Mouse (Mus musculus): ENCODE measurements around the gene Stxbp6.
A peak's percentile ranks its signal among the peaks of the same experiment; 100 is the strongest.

Gene Stxbp6

DNA sequence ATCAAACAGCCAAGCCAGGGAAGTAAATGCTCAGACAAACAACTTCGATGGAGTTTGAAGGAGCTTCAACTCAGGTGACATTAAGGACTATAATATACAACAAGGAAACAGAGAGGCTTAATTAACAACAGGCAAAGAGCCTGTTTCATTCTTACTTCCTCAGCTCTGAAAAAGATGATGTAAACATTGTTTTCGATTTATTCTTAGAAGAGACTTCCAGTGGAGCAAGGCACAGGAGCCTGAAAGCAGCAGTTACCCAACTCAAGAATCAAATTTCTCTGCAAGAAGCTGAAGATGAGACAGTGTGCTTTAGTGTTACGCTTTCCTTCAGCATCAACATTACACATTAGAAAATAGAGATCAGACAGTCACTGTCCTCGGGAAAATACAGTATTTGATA is 160.7 kb downstream of the Stxbp6 start:
- no peak for DNase-seq (ENCODE audit: low read depth, low spot score)

DNA sequence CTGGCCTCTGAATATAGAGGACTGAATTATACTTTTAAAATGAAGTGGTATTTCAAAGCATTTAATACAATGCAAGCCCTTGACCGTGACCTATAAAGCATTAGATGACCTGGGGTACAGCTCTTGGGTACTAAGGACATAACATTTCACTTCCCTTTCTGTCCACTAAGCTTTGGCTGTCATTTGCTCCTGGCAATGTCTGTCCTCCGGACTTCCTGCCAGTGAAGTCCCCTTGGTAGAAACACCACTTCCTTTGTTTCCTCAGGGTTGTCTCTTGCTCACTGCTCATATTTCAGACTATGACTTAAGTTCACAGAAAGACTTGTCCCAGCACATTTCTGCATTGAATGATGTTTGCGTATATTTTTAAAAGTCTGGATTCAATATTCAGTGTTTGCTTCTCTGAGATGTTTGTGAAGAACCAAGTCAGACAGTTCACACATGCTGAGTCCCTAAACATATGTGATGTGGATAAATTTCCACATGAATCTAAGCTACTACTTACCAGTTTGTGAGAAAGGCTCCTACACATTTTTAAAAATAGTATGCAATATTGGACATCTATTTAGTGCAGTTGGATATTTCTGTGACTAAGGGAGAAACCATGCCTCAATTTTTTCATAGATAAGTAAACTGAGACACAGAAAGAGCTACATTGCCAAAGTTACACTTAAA is 166.3 kb downstream of the Stxbp6 start:
- DNase-seq (ENCODE audit: low read depth, low spot score): no peak

DNA sequence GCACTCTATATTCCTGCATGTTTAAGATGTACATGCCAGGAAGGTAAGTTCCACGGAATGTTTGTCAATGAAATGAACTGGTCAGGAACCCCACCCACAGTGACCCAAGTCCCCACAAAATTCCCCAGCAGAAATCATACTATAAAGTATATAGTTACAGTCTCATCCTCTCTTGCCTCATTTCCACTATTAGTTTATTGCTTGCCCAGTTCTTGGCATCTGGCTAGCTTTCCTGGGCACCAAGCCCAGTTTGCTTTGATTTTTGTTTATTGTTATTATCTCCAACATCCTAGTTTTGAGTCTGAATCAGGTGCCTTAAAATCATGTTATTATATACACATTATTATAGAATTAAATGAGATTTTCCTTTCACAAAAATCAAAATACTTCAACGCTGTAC is 168.5 kb downstream of the Stxbp6 start:
- no peak for DNase-seq (ENCODE audit: low read depth, low spot score)

DNA sequence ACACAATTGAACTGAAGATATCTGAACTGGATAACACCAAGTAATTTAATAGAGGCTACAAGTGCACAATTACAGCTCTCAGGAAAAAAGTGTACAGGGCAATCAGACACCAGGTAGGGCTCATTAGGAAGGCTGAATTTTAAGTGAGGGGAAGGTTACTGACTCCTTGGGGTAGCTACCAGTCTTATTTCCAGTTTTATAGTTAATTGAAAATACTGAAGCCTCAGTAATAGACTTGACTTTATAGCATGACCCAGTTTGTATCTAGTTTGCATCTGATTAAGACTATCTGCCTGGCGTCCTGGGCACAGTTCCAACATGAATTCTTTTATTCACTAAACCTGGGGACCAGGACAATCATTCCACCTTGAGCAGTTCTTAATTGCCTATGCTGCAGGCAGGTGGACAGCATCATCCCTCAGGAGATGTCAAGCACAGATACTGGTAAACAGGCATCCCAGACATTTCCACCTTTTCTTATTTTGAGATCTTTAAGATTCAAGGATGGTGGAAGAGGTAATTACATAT is 171.2 kb downstream of the Stxbp6 start:
- DNase-seq (ENCODE audit: low read depth, low spot score): no peak

DNA sequence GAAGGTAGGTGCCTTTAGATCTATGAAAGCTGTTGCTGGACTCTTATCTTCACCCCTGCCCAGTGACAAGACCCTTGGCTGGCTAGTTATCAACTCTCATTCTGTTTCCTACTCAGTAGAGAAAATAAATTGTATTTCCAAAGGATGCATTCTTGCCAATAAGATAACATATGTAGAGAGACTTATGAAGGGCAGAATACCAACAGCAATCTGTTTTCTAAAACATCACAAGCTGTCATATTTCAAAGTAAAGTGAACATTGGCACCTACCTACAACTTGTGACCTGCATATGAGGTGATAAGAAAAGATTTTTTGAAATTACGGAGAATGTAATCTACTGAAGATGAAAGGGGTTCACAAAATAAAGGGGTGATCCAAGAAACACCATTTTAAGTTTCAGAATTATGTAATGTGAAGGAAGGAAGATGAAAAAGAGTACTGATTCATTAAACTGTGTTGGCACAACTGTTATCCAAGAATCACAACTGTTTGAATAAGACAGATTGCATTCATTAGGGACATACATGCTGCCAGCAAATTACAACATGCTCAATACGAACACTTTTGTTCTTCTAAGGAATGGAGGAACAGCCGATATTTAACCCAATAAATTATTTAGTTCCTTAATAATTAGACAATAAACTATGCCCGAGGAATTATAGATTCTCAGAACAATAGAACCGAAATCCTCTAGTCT is 175.2 kb downstream of the Stxbp6 start:
- DNase-seq (ENCODE audit: low read depth, low spot score): no peak

DNA sequence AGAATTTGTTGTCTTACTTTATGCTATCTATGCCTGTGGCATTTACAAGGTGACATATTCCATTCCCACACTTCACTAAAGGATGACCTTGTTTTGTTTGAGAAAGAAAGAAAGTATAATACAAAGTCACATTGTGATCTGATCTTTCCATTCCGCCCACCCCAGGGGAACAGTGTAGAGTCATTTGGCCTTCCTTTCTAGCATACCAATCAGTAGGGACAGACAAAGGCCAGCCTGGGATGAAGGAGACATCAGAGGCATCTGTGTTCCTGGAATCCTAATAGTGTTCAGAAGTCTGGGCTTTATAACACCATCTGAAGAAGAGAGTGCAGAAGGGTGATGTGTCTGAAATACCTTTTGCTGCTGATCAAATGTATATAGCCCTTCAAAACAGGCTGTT is 178.0 kb downstream of the Stxbp6 start:
- no peak for DNase-seq (ENCODE audit: low read depth, low spot score)

DNA sequence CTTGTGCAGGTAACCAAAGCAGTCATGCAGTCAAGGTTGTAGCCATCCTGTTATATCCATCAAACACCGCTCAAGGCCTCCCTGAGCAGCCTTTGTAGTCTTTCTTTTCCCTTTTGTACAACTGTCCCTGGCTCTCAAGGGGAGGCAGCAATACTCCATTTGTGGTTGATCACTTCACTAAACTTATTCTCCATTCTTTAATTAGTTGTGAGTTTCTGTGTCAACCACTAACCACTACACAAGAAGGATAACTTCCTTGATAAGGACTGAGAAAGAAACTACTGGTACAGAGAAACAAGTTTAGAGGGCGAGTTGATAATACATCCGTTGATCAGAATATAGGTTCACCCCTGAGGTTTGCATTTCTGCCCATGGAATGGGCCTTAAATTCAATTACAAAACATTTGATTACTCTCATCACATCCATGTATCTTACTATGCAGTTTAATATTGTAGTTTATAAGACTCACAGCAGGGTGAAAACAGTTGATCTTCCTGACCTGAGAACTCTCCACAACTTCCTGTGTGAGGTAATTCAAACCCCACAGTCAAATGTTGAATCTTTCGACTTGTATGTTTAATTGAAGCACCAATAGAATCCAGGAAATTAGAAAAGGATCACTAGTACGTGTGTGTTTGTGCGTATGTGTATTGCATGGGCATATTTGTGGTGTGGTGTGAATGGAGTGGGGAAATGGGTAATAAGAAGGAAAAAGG is 184.7 kb downstream of the Stxbp6 start:
- DNase-seq (ENCODE audit: low read depth, low spot score): no peak

DNA sequence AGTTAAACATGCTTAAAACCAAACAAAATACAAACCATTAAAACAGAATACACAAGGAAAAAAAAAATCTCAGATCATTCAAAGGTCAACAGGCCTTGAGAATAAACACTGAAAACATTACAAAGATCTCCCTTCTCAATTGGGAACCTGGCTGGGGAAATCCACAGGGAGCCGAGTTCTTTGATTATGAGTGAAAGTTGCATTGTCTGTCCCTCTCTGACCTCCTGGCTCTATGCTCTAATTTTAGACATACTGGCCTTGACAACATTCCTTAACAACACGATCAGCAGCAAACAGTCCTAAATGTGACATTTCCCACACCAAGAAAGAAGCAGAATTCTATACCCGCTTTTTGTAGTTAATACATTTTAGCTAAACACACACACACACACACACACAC is 187.7 kb downstream of the Stxbp6 start:
- no peak for DNase-seq (ENCODE audit: low read depth, low spot score)

DNA sequence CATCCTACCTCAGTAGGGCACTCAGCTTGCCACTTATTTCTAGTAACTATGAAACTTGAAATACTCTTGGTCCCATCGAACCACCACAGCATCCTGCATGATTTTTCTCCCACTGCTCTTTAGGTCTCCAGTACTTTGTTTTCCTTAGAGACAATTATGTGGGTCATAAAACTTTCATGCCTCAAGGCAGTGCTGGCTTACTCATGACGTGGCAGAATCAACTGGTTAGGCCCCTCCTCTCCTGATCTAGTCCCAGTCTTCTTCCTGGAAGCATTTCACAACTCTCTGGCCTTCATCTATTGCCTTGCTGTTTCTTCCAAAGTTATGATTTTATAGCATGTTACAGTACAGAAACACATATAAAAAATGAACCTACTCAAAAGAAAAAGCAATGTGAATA is 201.8 kb downstream of the Stxbp6 start:
- DNase-seq (ENCODE audit: low read depth, low spot score): no peak

DNA sequence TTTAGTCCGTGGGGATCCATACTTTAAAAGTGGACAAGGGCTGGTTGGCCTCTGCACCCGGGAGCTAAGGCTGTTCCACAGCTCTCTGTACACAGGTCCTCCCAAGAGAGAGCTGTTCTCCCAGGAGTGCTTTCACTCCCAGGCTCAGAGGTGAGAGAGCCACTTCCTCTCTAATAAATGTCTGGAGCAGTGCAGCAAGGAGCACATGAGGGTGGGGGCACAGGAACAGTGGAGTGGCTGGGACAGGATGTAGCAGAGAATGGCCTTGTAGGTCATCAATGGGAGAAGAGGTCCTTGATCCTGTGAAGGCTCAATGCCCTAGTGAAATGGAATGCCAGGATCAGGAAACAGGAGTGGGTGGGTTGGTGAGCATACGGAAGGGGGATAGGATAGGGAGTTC is 209.1 kb downstream of the Stxbp6 start:
- no peak for DNase-seq (ENCODE audit: low read depth, low spot score)

DNA sequence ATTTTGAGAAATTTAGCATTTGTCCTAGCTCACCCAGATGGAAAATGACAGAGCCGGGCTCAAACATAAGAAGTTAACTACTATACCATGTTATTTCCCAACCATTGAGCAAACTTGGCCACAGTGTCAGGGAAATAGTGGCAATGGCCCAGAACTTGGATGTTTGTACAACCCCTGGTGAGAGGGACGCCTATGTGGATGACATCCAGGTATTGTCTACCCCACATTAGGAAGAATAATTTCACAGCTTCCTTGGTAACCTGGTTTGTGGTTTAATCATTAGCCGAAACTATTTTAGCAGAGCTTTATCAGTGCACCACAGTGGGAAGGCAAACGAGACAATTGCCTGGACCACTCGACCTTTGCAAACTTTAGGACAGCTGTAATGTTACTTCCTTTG is 215.1 kb downstream of the Stxbp6 start:
- DNase-seq (ENCODE audit: low read depth, low spot score): no peak

DNA sequence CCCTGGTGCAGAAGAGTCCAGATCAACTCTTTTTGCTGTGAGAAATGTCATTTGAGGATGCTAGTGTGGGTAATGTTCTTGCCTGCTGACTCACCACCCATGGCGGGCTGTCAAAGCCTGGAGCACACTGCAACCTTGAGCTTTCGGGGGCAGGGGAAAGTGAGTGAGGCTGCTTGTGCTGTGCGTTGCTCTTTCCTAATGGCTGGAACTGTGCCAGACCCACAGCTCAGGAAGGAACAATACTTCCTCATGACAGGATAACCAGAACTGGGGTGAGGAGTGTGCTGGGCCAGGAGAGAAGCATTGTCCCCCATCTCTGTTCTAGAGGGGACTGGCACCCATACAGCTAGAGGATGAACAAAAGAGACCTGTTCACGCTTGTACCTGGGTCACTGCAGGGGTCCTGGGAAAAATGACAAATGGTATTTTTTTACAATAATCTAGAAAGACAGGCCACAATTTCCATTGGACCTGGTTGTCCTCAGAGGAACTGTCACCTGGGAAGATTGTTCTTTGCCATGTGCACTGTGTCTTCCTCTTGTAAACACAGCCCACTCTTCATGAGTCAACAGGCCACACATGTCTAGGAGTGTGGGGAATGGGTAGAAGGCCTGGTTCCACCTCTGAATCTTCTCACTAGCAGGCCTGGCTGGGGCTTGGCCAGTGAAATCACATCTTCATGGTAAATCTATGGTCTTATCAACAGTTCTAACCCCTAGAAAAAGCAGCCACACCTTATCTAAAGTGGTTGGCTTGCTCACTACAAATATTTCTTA is 216.2 kb downstream of the Stxbp6 start:
- DNase-seq (ENCODE audit: low read depth, low spot score): no peak

DNA sequence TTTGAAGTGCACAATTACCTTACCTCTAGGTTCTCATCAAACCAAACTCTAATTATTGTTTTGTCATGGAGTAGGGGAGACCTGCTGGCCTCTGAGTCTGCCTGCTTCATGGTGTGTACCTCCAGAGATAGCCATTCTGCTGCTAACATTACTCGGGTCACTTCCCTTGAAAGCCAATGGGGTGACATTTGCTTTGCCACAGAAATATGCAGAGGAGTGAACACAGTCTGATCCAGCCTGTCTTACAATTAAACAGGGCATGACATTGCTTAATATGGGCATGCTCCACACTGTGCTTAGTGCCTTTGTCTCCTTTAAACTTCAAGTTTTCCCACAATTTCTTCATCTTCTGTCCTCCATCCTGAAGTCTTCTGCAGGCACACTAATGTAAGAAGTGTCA is 222.5 kb downstream of the Stxbp6 start:
- DNase-seq (ENCODE audit: low read depth, low spot score): no peak

DNA sequence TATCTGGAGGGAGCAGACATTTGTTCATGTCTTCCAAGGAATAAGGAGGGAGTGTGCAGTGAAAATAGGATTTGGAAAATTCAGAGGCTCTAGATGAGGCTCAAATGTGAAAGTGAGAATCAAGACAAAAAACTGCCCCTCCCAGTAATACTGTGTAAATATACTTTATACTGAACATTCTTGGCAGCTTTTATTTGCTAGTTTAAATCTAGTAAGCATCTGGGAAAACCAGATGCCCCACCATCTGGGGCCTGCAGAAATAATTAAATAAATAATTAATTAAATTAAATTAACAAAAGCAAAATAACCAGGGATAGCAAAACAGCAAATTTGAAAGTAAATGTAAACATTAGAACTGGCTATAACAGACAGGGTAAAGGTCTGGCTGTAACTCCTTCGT is 224.0 kb downstream of the Stxbp6 start:
- no peak for DNase-seq (ENCODE audit: low read depth, low spot score)

DNA sequence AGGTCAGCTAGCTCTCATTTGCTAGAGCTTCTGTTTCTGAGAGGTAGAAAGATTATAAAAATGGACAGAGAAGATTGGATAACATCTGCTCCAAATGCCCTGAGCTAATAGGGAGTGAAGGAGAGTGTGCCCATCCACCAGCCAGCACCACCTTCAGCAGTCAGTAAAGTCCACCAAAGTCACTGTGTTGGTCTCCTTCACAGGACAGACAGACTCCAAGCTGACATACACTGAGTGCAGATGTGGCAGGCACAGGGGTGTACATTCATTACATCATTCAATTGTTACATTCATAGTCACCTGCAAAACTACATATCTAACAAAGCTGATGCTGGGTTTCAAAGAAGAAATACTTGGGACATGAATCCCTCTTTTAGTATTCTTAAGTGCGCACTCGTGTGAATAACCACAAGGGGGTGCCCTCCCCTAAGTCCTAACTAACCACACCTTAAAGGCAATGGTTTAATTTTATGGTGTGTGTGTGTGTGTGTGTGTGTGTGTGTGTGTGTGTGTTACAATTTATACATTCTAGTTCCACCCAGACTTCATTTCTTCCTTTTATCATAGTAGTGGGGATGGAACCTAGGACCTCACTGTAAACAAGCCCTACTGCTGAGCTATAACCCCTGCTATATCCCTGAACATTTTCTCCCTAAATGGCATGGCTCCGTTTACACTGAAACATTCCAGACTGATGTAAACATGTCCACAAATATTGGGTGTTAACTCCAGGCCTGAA is 225.9 kb downstream of the Stxbp6 start:
- DNase-seq (ENCODE audit: low read depth, low spot score): peak; percentile 45

DNA sequence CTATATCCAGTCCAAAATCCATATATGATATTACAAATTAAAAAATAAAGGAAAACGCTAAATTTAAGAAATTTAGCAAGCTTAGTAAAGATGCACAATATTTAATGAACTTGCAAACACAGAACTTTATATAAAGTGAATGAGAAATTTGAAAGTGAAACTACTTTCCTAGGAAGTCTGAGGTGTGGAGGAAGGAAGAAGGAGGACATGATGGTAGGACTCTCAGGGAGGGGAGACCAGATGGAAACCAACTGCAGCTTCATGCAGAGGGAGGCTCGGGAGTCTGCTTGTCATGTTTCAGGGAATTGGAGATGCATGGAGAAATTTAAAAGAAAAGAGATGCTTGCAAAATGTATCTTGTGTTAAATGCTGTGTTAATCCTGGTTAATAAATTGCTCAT is 233.9 kb downstream of the Stxbp6 start:
- no peak for DNase-seq (ENCODE audit: low read depth, low spot score)

DNA sequence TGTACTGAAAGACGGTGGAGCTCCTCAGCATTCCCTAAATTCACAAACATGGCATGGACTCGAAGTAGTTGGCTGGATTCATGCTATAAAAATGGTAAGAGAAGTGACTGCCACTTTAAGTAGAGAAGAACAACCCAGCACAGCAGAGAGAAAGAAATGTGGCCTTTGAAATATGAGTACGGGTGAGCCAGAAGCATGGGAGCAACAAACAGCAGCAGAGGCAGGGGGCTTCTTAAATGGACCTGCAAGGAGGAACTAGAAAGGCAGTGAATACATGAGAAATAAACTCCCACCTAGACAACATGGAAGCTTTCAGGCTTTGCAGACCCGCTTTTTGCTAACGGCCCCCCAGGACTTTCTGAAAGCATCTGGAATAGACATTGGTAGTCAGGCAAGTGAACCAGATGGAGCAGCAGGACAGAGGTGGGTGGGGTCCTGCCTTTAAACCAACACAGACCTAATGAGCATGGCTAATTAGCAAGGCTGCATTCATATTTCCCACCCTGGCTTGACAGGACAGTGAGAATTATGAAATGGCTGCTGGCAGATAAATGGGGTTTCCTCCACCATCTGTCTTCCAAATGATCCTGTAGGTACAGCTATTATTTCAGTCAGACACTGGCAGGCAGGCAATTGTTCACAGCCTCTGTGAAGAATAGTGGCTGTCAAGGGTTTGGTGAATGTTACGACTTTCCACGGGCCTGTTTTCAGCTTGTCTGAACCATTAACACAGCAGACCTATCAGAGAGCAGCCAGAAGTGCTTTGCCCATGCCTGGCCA is 234.7 kb downstream of the Stxbp6 start:
- DNase-seq (ENCODE audit: low read depth, low spot score): no peak

DNA sequence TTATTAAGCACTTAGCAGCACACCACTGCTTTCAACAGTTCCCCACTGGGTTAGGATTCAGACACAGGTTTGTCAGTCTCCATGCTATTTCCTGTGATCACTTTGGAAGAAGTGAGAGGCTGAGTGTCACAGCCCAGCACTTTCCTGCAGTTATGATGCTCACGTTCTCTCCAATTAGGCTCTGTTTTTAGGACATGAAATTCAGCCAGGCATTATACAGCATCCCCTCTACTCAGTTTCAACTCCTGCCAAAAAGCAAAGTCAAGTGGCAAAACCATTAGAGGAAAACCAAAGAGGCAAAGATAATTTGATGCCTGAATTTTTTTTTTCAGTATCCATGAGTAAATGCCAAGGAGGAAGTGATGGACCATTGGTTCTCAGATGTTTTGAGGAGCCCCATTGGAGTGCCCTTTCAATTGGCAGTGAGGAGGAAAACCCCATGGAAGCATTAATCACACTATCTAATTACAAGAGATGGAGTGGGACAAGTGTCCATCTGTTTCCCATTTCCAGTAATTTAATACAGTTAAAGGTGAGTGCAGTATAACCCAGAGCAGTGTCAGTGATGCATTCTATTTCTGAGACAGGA is 238.5 kb downstream of the Stxbp6 start:
- DNase-seq (ENCODE audit: low read depth, low spot score): no peak

DNA sequence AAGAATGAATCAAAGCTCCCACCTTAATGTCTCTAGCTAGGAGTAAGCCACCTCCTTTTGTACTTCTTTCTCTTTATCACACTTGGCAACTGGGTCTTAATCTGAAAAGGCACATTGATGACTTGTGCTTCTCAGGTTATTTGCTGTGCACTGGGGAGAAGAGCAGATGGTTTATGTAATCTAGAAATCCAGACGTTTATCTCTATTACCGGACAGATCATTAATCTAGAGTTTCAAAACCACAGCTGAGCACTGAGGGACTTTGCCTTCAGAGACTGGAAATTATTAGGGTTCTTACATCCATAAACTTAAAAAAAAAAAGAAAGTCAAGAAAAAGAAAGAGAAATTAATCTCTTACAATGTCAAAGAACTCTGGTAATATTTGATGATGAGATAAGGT is 262.6 kb downstream of the Stxbp6 start:
- no peak for DNase-seq (ENCODE audit: low read depth, low spot score)

DNA sequence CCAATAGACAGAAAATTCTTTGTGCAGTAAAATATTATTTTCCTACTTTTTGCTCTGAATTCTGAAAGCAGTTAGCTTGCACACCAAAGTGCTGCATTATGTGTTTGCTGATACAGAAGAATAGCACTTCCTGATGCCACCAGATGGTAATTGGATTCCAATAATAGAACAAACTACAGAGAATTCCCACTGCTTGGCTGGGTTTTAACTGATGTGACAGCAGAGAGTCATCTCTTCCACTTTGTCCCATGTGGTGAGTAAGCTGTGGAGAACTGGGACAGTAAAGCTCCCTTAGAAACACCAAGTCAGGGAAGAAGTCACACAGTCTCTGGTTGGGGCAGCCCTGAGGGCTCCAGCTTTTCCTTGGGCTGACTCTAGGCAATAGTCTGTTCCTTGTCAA is 270.3 kb downstream of the Stxbp6 start:
- DNase-seq (ENCODE audit: low read depth, low spot score): no peak

Data from ES-CJ7 (cell line).